Comparison of ENCODE assay signal across 8 mouse cellular contexts in the genomic region with DNA sequence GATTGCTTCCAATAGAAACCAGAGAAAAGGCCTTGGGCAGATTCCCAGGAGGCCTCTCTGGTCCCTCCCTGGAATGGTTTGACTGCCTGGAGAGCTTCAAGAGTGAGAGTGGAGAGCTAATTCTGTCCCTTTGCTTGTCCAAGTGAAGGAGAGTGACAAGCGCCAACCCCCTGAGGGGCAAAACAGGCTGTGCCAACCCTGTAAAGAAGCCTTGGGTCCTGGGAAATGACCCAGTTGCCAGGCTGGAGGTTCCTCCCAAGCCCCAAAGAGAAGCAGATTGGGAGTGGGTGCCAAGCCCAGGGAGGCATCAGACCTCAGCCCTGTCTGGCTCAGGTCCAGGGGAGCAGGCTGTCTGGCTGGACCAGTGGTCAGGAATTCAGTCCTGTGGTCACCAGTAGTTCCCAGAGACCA. TPM values are rescaled to one million over a fixed set of nuclear protein-coding genes. Genes with fewer than 3 reads are reported as not detected.
A peak's percentile ranks its signal among the peaks of the same experiment; 100 is the strongest.
DNase-seq lines count a peak whose midpoint lies in the region; ATAC-seq lines count a peak whose summit lies in the region.

No protein-coding gene starts in this region.

- H3K27ac ChIP-seq in embryonic facial prominence, embryonic 13.5 days: peak overlapping the region; percentile 79
- no peak overlapping the region for H3K27ac ChIP-seq in embryonic facial prominence, embryonic 10.5 days (replicated peaks)
- peak overlapping the region; percentile 22; the same call in 1 of the 2 replicates for H3K27ac ChIP-seq in intestine, embryonic 14.5 days (ENCODE audit: low read depth)
- H3K27ac ChIP-seq in neural tube, embryonic 15.5 days (replicated peaks): peak overlapping the region; percentile 62; the same call in 1 of the 2 replicates

- H3K4me3 ChIP-seq in embryonic facial prominence, embryonic 13.5 days: no peak overlapping the region
- H3K4me3 ChIP-seq in embryonic facial prominence, embryonic 10.5 days: no peak overlapping the region
- H3K4me3 ChIP-seq in intestine, embryonic 14.5 days (ENCODE audit: low read depth, low read length): no peak overlapping the region
- no peak overlapping the region for H3K4me3 ChIP-seq in neural tube, embryonic 15.5 days (replicated peaks)

- H3K4me1 ChIP-seq in embryonic facial prominence, embryonic 13.5 days: peaks cover 26% of the 10 kb centered on the region
- H3K4me1 ChIP-seq in embryonic facial prominence, embryonic 10.5 days: peaks cover 21% of the 10 kb centered on the region
- peaks cover 21% of the 10 kb centered on the region for H3K4me1 ChIP-seq in intestine, embryonic 14.5 days (replicated peaks; ENCODE audit: control insufficient read depth, insufficient read depth, low read length)
- peaks cover 15% of the 10 kb centered on the region for H3K4me1 ChIP-seq in neural tube, embryonic 15.5 days

- H3K36me3 ChIP-seq in embryonic facial prominence, embryonic 13.5 days: peaks cover 13% of the 10 kb centered on the region; the same call in 1 of the 2 replicates
- H3K36me3 ChIP-seq in embryonic facial prominence, embryonic 10.5 days (replicated peaks): peaks cover 14% of the 10 kb centered on the region
- peaks cover 30% of the 10 kb centered on the region for H3K36me3 ChIP-seq in intestine, embryonic 14.5 days (ENCODE audit: control insufficient read depth, insufficient read depth, low read length)
- H3K36me3 ChIP-seq in neural tube, embryonic 15.5 days: no peaks in the 10 kb centered on the region

- no peak overlapping the region for H3K9ac ChIP-seq in embryonic facial prominence, embryonic 13.5 days
- no peak overlapping the region for H3K9ac ChIP-seq in intestine, embryonic 14.5 days (ENCODE audit: low read length)
- H3K9ac ChIP-seq in neural tube, embryonic 15.5 days (replicated peaks): no peak overlapping the region

- no peaks in the 10 kb centered on the region for H3K27me3 ChIP-seq in embryonic facial prominence, embryonic 13.5 days
- no peaks in the 10 kb centered on the region for H3K27me3 ChIP-seq in embryonic facial prominence, embryonic 10.5 days (replicated peaks; ENCODE audit: low read depth, poor library complexity, severe bottlenecking)
- no peaks in the 10 kb centered on the region for H3K27me3 ChIP-seq in intestine, embryonic 14.5 days (replicated peaks; ENCODE audit: control insufficient read depth, insufficient read depth, low read length)
- H3K27me3 ChIP-seq in neural tube, embryonic 15.5 days (replicated peaks): no peaks in the 10 kb centered on the region

- H3K9me3 ChIP-seq in embryonic facial prominence, embryonic 13.5 days: no peaks in the 10 kb centered on the region
- H3K9me3 ChIP-seq in embryonic facial prominence, embryonic 10.5 days: no peaks in the 10 kb centered on the region
- no peaks in the 10 kb centered on the region for H3K9me3 ChIP-seq in intestine, embryonic 14.5 days (ENCODE audit: control insufficient read depth, low read length)
- no peaks in the 10 kb centered on the region for H3K9me3 ChIP-seq in neural tube, embryonic 15.5 days (replicated peaks)

- WGBS in embryonic facial prominence, embryonic 13.5 days: 79% methylated on average over 1 of the region's 1 CpGs
- 86% methylated on average over 1 of the region's 1 CpGs for WGBS in embryonic facial prominence, embryonic 10.5 days
- 83% methylated on average over 1 of the region's 1 CpGs for WGBS in intestine, embryonic 14.5 days
- 75% methylated on average over 1 of the region's 1 CpGs for WGBS in neural tube, embryonic 15.5 days

- no peak overlapping the region for H3K4me2 ChIP-seq in embryonic facial prominence, embryonic 13.5 days
- no peak overlapping the region for H3K4me2 ChIP-seq in intestine, embryonic 14.5 days (ENCODE audit: low read length)
- no peak overlapping the region for H3K4me2 ChIP-seq in neural tube, embryonic 15.5 days

- DNase-seq in embryonic facial prominence, embryonic 10.5 days (ENCODE audit: low spot score): no peak
- peak; percentile 64 for DNase-seq in cerebellum, adult 11 months
- peak; percentile 61 to 69 for DNase-seq in gastrocnemius, adult 8-10 months (ENCODE audit: low spot score in 2 of 2)
- no peak for DNase-seq in intestine, embryonic 14.5 days (ENCODE audit: low spot score)
- peak; percentile 25 to 68 for DNase-seq in left cerebral cortex, adult 8-10 months (ENCODE audit: low spot score in 2 of 2)
- DNase-seq in embryo, embryonic 11 days: no peak

- ATAC-seq in embryonic facial prominence, embryonic 13.5 days (ENCODE audit: insufficient number of reproducible peaks, insufficient read depth, low FRiP score, low TSS enrichment, low read depth): no peak
- no peak for ATAC-seq in intestine, embryonic 14.5 days (replicated peaks; ENCODE audit: low FRiP score, low TSS enrichment, low read depth)
- ATAC-seq in neural tube, embryonic 15.5 days (ENCODE audit: low FRiP score): peak; percentile 71

RNA-seq across cellular contexts. Expression of gene Dhrs3, which starts 37.2 kb away (rescaled TPM):
- 57.2 and 62.2 TPM in 2 replicates for polyA plus RNA-seq in embryonic facial prominence, embryonic 13.5 days (2015; fragmentation: Nextera tagmentation; extraction: Ambion mirVana)
- polyA plus RNA-seq in embryonic facial prominence, embryonic 10.5 days (2016; fragmentation: Nextera tagmentation; extraction: Ambion mirVana): 22.0 and 30.2 TPM in 2 replicates
- total RNA-seq in gastrocnemius, adult 8-10 months (2022): 10 to 100 TPM; 28.4 to 36.5 (median 35.2) TPM
- 119 and 123 TPM in 2 replicates for polyA plus RNA-seq in intestine, embryonic 14.5 days (2014; fragmentation: Nextera tagmentation; extraction: Ambion mirVana)
- 10 to 100 TPM; 30.2 to 35.8 (median 32.5) TPM for total RNA-seq in left cerebral cortex, adult 8-10 months (2022)
- polyA plus RNA-seq in neural tube, embryonic 15.5 days (2015; fragmentation: Nextera tagmentation; extraction: Ambion mirVana): 31.0 and 41.3 TPM in 2 replicates

Comparison
In these comparisons a context has a peak if more than half of its experiments do, and no peak if none do; other contexts are left out.
1. DNase-seq: peak in cerebellum, adult 11 months (single experiment), gastrocnemius, adult 8-10 months (2 of 2) and left cerebral cortex, adult 8-10 months (2 of 2); none in embryonic facial prominence, embryonic 10.5 days (single experiment), intestine, embryonic 14.5 days (single experiment) and embryo, embryonic 11 days (single experiment).